Mouse (Mus musculus) myocyte (in vitro differentiated cells): ENCODE data around the gene Galr3. TPM values are rescaled to one million over a fixed set of nuclear protein-coding genes. Genes with fewer than 3 reads are reported as not detected.

Experiments used
- H3K27me3 ChIP-seq: one replicate; pipeline ENCODE4 v1.6.1; 2011; ENCODE audit not compliant: control insufficient read depth, insufficient read depth, insufficient read length
- H3K36me3 ChIP-seq: one replicate; pipeline ENCODE4 v1.6.1; 2011; ENCODE audit not compliant: control insufficient read depth, insufficient read depth
- H3K4me2 ChIP-seq: one replicate; pipeline ENCODE4 v1.6.1; 2011; ENCODE audit warnings: low read depth, control low read depth
- H3K4me3 ChIP-seq: one replicate; pipeline ENCODE4 v1.5.1; 2011; ENCODE audit warnings: mild to moderate bottlenecking, control low read depth, moderate library complexity
- H3K79me2 ChIP-seq: one replicate; pipeline ENCODE4 v1.6.1; 2011; ENCODE audit not compliant: control insufficient read depth, insufficient read depth
- H3ac ChIP-seq: one replicate; pipeline ENCODE4 v1.6.1; 2011; ENCODE audit not compliant: control insufficient read depth, insufficient read length
- CEBPB ChIP-seq: IDR thresholded peaks from 2 replicates; pipeline ENCODE4 v1.6.1; 2011; ENCODE audit warnings: mild to moderate bottlenecking, moderate library complexity; ENCODE audit not compliant: poor library complexity, insufficient read depth, severe bottlenecking
- E2F4 ChIP-seq: IDR thresholded peaks from one replicate; pipeline ENCODE4 v1.6.1; 2011; ENCODE audit warnings: mild to moderate bottlenecking, control low read depth, moderate library complexity; ENCODE audit not compliant: insufficient read depth
- MAX ChIP-seq: IDR thresholded peaks from one replicate; pipeline ENCODE4 v1.6.1; 2011; ENCODE audit warnings: low read depth, mild to moderate bottlenecking, control low read depth
- MYOD1 ChIP-seq, 3 experiments: IDR thresholded peaks; one replicate each; pipeline ENCODE4 v1.6.1; 2011; ENCODE audit warnings: control low read depth in 2 of 3, low read depth in 2 of 3, mild to moderate bottlenecking in 2 of 3, moderate library complexity in 1 of 3; ENCODE audit not compliant: insufficient read length in 2 of 3, control insufficient read depth in 1 of 3
- MYOG ChIP-seq, 3 experiments: IDR thresholded peaks; one replicate each; pipeline ENCODE4 v1.6.1; 2011; ENCODE audit warnings: control low read depth in 2 of 3, low read depth in 2 of 3, mild to moderate bottlenecking in 2 of 3; ENCODE audit not compliant: insufficient read length in 2 of 3, control insufficient read depth in 1 of 3, insufficient read depth in 1 of 3
- POLR2A ChIP-seq: IDR thresholded peaks from one replicate; pipeline ENCODE4 v1.6.1; 2011; ENCODE audit warnings: low read depth, mild to moderate bottlenecking, control low read depth, moderate library complexity; ENCODE audit not compliant: insufficient read length
- POLR2AphosphoS2 ChIP-seq: IDR thresholded peaks from one replicate; pipeline ENCODE4 v1.6.1; 2011; ENCODE audit warnings: low read depth, control low read depth; ENCODE audit not compliant: insufficient read length
- REST ChIP-seq: IDR thresholded peaks from one replicate; pipeline ENCODE4 v1.6.1; 2011; ENCODE audit warnings: mild to moderate bottlenecking, control low read depth, moderate library complexity; ENCODE audit not compliant: insufficient read depth, insufficient read length
- SRF ChIP-seq: IDR thresholded peaks from one replicate; pipeline ENCODE4 v1.6.1; 2011; ENCODE audit warnings: low read depth; ENCODE audit not compliant: control insufficient read depth, insufficient read length
- TCF12 ChIP-seq: IDR thresholded peaks from one replicate; pipeline ENCODE4 v1.6.1; 2011; ENCODE audit warnings: mild to moderate bottlenecking, control low read depth; ENCODE audit not compliant: poor library complexity, insufficient read depth, severe bottlenecking
- TCF3 ChIP-seq: IDR thresholded peaks from one replicate; pipeline ENCODE4 v1.6.1; 2011; ENCODE audit warnings: low read depth, control low read depth; ENCODE audit not compliant: insufficient read length
- USF1 ChIP-seq: IDR thresholded peaks from one replicate; pipeline ENCODE4 v1.6.1; 2011; ENCODE audit warnings: low read depth, mild to moderate bottlenecking, control low read depth, moderate library complexity
- polyA plus RNA-seq: library from polyadenylated mRNA; unstranded; fragments of >200 nt; fragmentation: generic; extraction: Trizol; gene quantifications from one replicate; pipeline ENCODE4 v1.2.1, GENCODE M21; 2012; ENCODE audit warnings: missing spikeins

The Galr3 gene
- polyA plus RNA-seq, 1 experiment = 0.44 TPM

GRCm38 (mm10) chr15:79011550-79011949, 30.1 kb upstream of the Galr3 start:
- Histone ChIP-seq H3K4me2 (no peak overlapping the region), H3ac (no peak overlapping the region), H3K36me3 (no peaks in the 10 kb centered on the region), H3K27me3 (peaks cover 6% of the 10 kb centered on the region), H3K4me3 (no peak overlapping the region), H3K79me2 (no peaks in the 10 kb centered on the region)
- peak in 2 of 3 experiments; percentile 6 to 13 for TF ChIP-seq MYOG (IDR thresholded peaks at IDR 0.05; ENCODE audit: control insufficient read depth in 1 of 3, insufficient read depth in 1 of 3, insufficient read length in 2 of 3, low read depth in 2 of 3)
- TF ChIP-seq USF1 = no peak
- no peak for TF ChIP-seq POLR2A
- no peak for TF ChIP-seq POLR2AphosphoS2
- no peak for TF ChIP-seq MAX
- no peak for TF ChIP-seq TCF12
- no peak for TF ChIP-seq CEBPB
- TF ChIP-seq TCF3 = no peak
- TF ChIP-seq REST = no peak
- peak in 1 of 3 experiments; percentile 47 for TF ChIP-seq MYOD1 (IDR thresholded peaks at IDR 0.05; ENCODE audit: control insufficient read depth in 1 of 3, insufficient read length in 2 of 3, low read depth in 2 of 3)

GRCm38 (mm10) chr15:79013382-79013781, 28.3 kb upstream of the Galr3 start:
- peaks cover 6% of the 10 kb centered on the region for H3K27me3 ChIP-seq
- no peak overlapping the region for H3K4me3 ChIP-seq
- no peak overlapping the region for H3ac ChIP-seq
- H3K79me2 ChIP-seq = no peaks in the 10 kb centered on the region
- TF ChIP-seq E2F4 (no peak), POLR2A (no peak), SRF (no peak), MAX (no peak), MYOD1 (IDR thresholded peaks at IDR 0.05; ENCODE audit: control insufficient read depth in 1 of 3, insufficient read length in 2 of 3, low read depth in 2 of 3) (no peak), CEBPB (no peak)
- H3K4me2 ChIP-seq = no peak overlapping the region
- H3K36me3 ChIP-seq = no peaks in the 10 kb centered on the region

- Histone ChIP-seq H3K4me2 (no peak overlapping the region), H3K79me2 (no peaks in the 10 kb centered on the region), H3ac (no peak overlapping the region), H3K27me3 (peaks cover 23% of the 10 kb centered on the region), H3K4me3 (no peak overlapping the region), H3K36me3 (no peaks in the 10 kb centered on the region)
- TF ChIP-seq REST (no peak), TCF12 (no peak), MYOG (IDR thresholded peaks at IDR 0.05; ENCODE audit: control insufficient read depth in 1 of 3, insufficient read depth in 1 of 3, insufficient read length in 2 of 3, low read depth in 2 of 3) (no peak), MAX (no peak), E2F4 (no peak), USF1 (no peak), SRF (no peak)
Observed at GRCm38 (mm10) chr15:79018191-79018590, 23.5 kb upstream of the Galr3 start.

DNA sequence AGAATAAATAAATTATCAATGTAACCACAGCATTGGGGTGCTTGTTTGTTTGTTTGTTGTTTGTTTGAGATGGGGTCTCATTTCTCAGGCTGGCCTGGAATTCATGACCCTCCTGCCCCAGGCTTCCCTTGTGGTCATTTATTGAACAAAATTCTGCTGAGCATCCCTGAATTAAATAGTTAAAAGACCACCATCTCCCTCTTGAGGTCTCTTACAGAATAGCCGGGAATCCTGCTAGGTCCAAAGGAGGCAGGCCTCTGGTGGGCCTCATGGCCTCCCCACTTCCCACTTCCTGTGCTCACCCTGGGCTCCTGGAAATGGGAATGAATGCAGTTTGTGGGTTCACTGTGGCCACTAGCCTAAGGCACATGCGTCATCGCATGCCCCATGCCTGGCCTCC, 22.8 kb upstream of the Galr3 start:
- Histone ChIP-seq H3K4me2 (no peak overlapping the region), H3K36me3 (no peaks in the 10 kb centered on the region), H3K79me2 (no peaks in the 10 kb centered on the region), H3ac (no peak overlapping the region), H3K27me3 (peaks cover 28% of the 10 kb centered on the region), H3K4me3 (no peak overlapping the region)
- TF ChIP-seq E2F4 (no peak), TCF3 (no peak), MYOG (IDR thresholded peaks at IDR 0.05; ENCODE audit: control insufficient read depth in 1 of 3, insufficient read depth in 1 of 3, insufficient read length in 2 of 3, low read depth in 2 of 3) (no peak), MYOD1 (IDR thresholded peaks at IDR 0.05; ENCODE audit: control insufficient read depth in 1 of 3, insufficient read length in 2 of 3, low read depth in 2 of 3) (no peak), TCF12 (no peak), USF1 (no peak), POLR2A (no peak), POLR2AphosphoS2 (no peak), CEBPB (no peak), SRF (no peak), MAX (no peak), REST (no peak)

GRCm38 (mm10) chr15:79022671-79023230, 18.9 kb upstream of the Galr3 start:
- Histone ChIP-seq H3K27me3 (peaks cover 36% of the 10 kb centered on the region), H3K79me2 (no peaks in the 10 kb centered on the region), H3K4me3 (no peak overlapping the region), H3K4me2 (no peak overlapping the region), H3ac (no peak overlapping the region), H3K36me3 (no peaks in the 10 kb centered on the region)
- no peak for TF ChIP-seq MYOG (IDR thresholded peaks at IDR 0.05; ENCODE audit: control insufficient read depth in 1 of 3, insufficient read depth in 1 of 3, insufficient read length in 2 of 3, low read depth in 2 of 3)
